Mouse (Mus musculus) liver, embryonic 12.5 days (tissue): ENCODE data around the gene Sbk2. TPM values are rescaled to one million over a fixed set of nuclear protein-coding genes. Genes with fewer than 3 reads are reported as not detected.
"Not testable (repeated sequence)": the region's sequence is repeated elsewhere in the genome, so short reads cannot be mapped to it uniquely, and the experiment has no call there.

Experiments
- ATAC-seq: fragments of 200-750 bp; cut with Nextera tagmentation; 2 replicates; pipeline ENCODE4 v1.8.0; 2017; ENCODE audit warnings: moderate number of reproducible peaks, mild to moderate bottlenecking, moderate library complexity
- H3K27ac ChIP-seq: fragments of 300-500 bp; sonication (generic); 2 replicates; pipeline ENCODE4 v1.5.1; 2016; ENCODE audit warnings: mild to moderate bottlenecking
- H3K27me3 ChIP-seq: fragments of 300-500 bp; sonication (generic); replicated peaks from 2 replicates; pipeline ENCODE4 v1.6.1; 2016; ENCODE audit warnings: mild to moderate bottlenecking, moderate library complexity
- H3K36me3 ChIP-seq: fragments of 300-500 bp; sonication (generic); 2 replicates; pipeline ENCODE4 v1.6.1; 2016; ENCODE audit warnings: mild to moderate bottlenecking, moderate library complexity
- H3K4me1 ChIP-seq: fragments of 300-500 bp; sonication (generic); 2 replicates; pipeline ENCODE4 v1.6.1; 2016
- H3K4me2 ChIP-seq: fragments of 300-500 bp; sonication (generic); 2 replicates; pipeline ENCODE4 v1.6.1; 2016; ENCODE audit warnings: mild to moderate bottlenecking, moderate library complexity
- H3K4me3 ChIP-seq: fragments of 300-500 bp; sonication (generic); 2 replicates; pipeline ENCODE4 v1.5.1; 2016; ENCODE audit warnings: mild to moderate bottlenecking, moderate library complexity
- H3K9ac ChIP-seq: fragments of 300-500 bp; sonication (generic); 2 replicates; pipeline ENCODE4 v1.6.1; 2016; ENCODE audit warnings: mild to moderate bottlenecking, moderate library complexity
- H3K9me3 ChIP-seq: fragments of 300-500 bp; sonication (generic); replicated peaks from 2 replicates; pipeline ENCODE4 v1.6.1; 2016; ENCODE audit warnings: mild to moderate bottlenecking, moderate library complexity
- WGBS: fragments of 180-500 bp; shearing (Covaris S2); methylation state at CpG from one replicate; pipeline ENCODE4 v1.1.7; 2016; ENCODE audit not compliant: insufficient replicate concordance; 5-methylcytosine and 5-hydroxymethylcytosine counted together
- polyA plus RNA-seq: library from polyadenylated mRNA; unstranded; fragments of >200 nt; fragmentation: Nextera tagmentation; extraction: Ambion mirVana; gene quantifications from 2 replicates; pipeline ENCODE4 v1.2.1, GENCODE M21; 2016

The Sbk2 gene
- not detected in 2 replicates for polyA plus RNA-seq

- H3K36me3 ChIP-seq: no peaks in the 10 kb centered on the region
- no peak within 1 kb of the TSS for H3K9ac ChIP-seq
- 4% methylated on average over 10 of the region's 10 CpGs for WGBS
- H3K27me3 ChIP-seq: peaks cover 10% of the 10 kb centered on the region
- no peak within 1 kb of the TSS for H3K4me3 ChIP-seq
- ATAC-seq: peak; percentile 66
- H3K9me3 ChIP-seq: no peaks in the 10 kb centered on the region
- 0 out of 2 replicates have a peak within 1 kb of the TSS, but pooled peaks have one; percentile 9 for H3K4me2 ChIP-seq
- H3K4me1 ChIP-seq: no peaks in the 10 kb centered on the region
- H3K27ac ChIP-seq: no peak within 1 kb of the TSS
These were observed at the start of gene Sbk2 for GRCm38 (mm10) chr7:4964272-4964671. Gene Sbk2, minus strand, starts transcription at chr7:4964406.

GRCm38 (mm10) chr7:5012681-5013513 is 48.7 kb upstream of the Sbk2 start:
- peak overlapping the region; percentile 41; the same call in 1 of the 2 replicates for H3K27ac ChIP-seq
- H3K4me3 ChIP-seq: peak overlapping the region; percentile 78
- H3K4me1 ChIP-seq: peaks cover 25% of the 10 kb centered on the region
- H3K36me3 ChIP-seq: peaks cover 68% of the 10 kb centered on the region
- no peaks in the 10 kb centered on the region for H3K27me3 ChIP-seq
- 0 out of 2 replicates have a peak, but pooled peaks cover 5% of the 10 kb centered on the region for H3K9me3 ChIP-seq
- WGBS: 82% methylated on average over 27 of the region's 27 CpGs
- H3K9ac ChIP-seq: peak overlapping the region; percentile 85
- peak overlapping the region; percentile 85 for H3K4me2 ChIP-seq
- ATAC-seq: no peak

- no peak overlapping the region; the same call in 1 of the 2 replicates for H3K27ac ChIP-seq
- peaks cover 5% of the 10 kb centered on the region; the same call in 1 of the 2 replicates for H3K27me3 ChIP-seq
- WGBS: 90% methylated on average over 26 of the region's 26 CpGs
- H3K9me3 ChIP-seq: peaks cover 7% of the 10 kb centered on the region; the same call in 1 of the 2 replicates
- H3K9ac ChIP-seq: no peak overlapping the region
- ATAC-seq: no peak
- no peak overlapping the region for H3K4me2 ChIP-seq
- H3K4me3 ChIP-seq: no peak overlapping the region
- H3K4me1 ChIP-seq: peaks cover 8% of the 10 kb centered on the region
- H3K36me3 ChIP-seq: peaks cover 71% of the 10 kb centered on the region
These were observed 44.0 kb upstream of the Sbk2 start for GRCm38 (mm10) chr7:5008229-5008628.

- H3K27ac ChIP-seq, H3K4me1 ChIP-seq, H3K27me3 ChIP-seq, H3K4me2 ChIP-seq, ATAC-seq, H3K9ac ChIP-seq, H3K4me3 ChIP-seq: not testable (repeated sequence)
- peaks cover 11% of the 10 kb centered on the region for H3K9me3 ChIP-seq
- peaks cover 18% of the 10 kb centered on the region for H3K36me3 ChIP-seq
- WGBS: 68% methylated on average over 8 of the region's 8 CpGs
These were observed 38.7 kb upstream of the Sbk2 start for GRCm38 (mm10) chr7:5002876-5003275.

GRCm38 (mm10) chr7:4999876-5000275 is 35.7 kb upstream of the Sbk2 start:
- Histone ChIP-seq H3K27ac (no peak overlapping the region), H3K4me3 (no peak overlapping the region), H3K27me3 (peaks cover 32% of the 10 kb centered on the region), H3K9me3 (peaks cover 11% of the 10 kb centered on the region), H3K4me1 (no peaks in the 10 kb centered on the region), H3K9ac (no peak overlapping the region), H3K36me3 (no peaks in the 10 kb centered on the region), H3K4me2 (no peak overlapping the region)
- 55% methylated on average over 2 of the region's 2 CpGs for WGBS
- ATAC-seq: no peak

- ATAC-seq: no peak
- WGBS: 56% methylated on average over 7 of the region's 8 CpGs
- no peak overlapping the region for H3K4me3 ChIP-seq
- H3K27ac ChIP-seq: no peak overlapping the region
- no peak overlapping the region for H3K9ac ChIP-seq
- H3K36me3 ChIP-seq: peaks cover 17% of the 10 kb centered on the region
- H3K27me3 ChIP-seq: peaks cover 55% of the 10 kb centered on the region
- no peaks in the 10 kb centered on the region for H3K4me1 ChIP-seq
- no peak overlapping the region for H3K4me2 ChIP-seq
- H3K9me3 ChIP-seq: no peaks in the 10 kb centered on the region
These were observed 32.7 kb upstream of the Sbk2 start for GRCm38 (mm10) chr7:4996934-4997333.

- H3K9me3 ChIP-seq: no peaks in the 10 kb centered on the region
- no peaks in the 10 kb centered on the region for H3K4me1 ChIP-seq
- ATAC-seq: peak; percentile 67
- peak within 1 kb of the TSS; percentile 65 for H3K4me2 ChIP-seq
- H3K27ac ChIP-seq: peak within 1 kb of the TSS; percentile 27; the same call in 1 of the 2 replicates
- peak within 1 kb of the TSS; percentile 61; the same call in 1 of the 2 replicates for H3K9ac ChIP-seq
- 10% methylated on average over 15 of the region's 26 CpGs for WGBS
- H3K27me3 ChIP-seq: peaks cover 60% of the 10 kb centered on the region
- peak within 1 kb of the TSS; percentile 56 for H3K4me3 ChIP-seq
- H3K36me3 ChIP-seq: peaks cover 17% of the 10 kb centered on the region
These were observed 32.0 kb upstream of the Sbk2 start, which contains the start of gene Zfp579 for GRCm38 (mm10) chr7:4996003-4996895. Gene Zfp579, minus strand, starts transcription at chr7:4996158.

GRCm38 (mm10) chr7:4995268-4996002 is 31.2 kb upstream of the Sbk2 start:
- Histone ChIP-seq H3K27ac (no peak overlapping the region), H3K9ac (peak overlapping the region; percentile 61; the same call in 1 of the 2 replicates), H3K4me2 (peak overlapping the region; percentile 65), H3K9me3 (no peaks in the 10 kb centered on the region), H3K36me3 (peaks cover 17% of the 10 kb centered on the region), H3K4me3 (peak overlapping the region; percentile 56), H3K27me3 (peaks cover 63% of the 10 kb centered on the region), H3K4me1 (no peaks in the 10 kb centered on the region)
- ATAC-seq: peak; percentile 13; the same call in 1 of the 2 replicates
- 7% methylated on average over 19 of the region's 19 CpGs for WGBS

- Histone ChIP-seq H3K9me3 (no peaks in the 10 kb centered on the region), H3K36me3 (peaks cover 17% of the 10 kb centered on the region), H3K27me3 (peaks cover 63% of the 10 kb centered on the region), H3K4me3 (no peak overlapping the region), H3K4me1 (no peaks in the 10 kb centered on the region), H3K4me2 (0 out of 2 replicates have a peak overlapping the region, but pooled peaks have one; percentile 3), H3K9ac (no peak overlapping the region), H3K27ac (no peak overlapping the region)
- 31% methylated on average over 59 of the region's 59 CpGs for WGBS
- no peak for ATAC-seq
These were observed 30.0 kb upstream of the Sbk2 start for GRCm38 (mm10) chr7:4993999-4994788.

GRCm38 (mm10) chr7:4993347-4993998 is 29.3 kb upstream of the Sbk2 start:
- peaks cover 17% of the 10 kb centered on the region for H3K36me3 ChIP-seq
- no peaks in the 10 kb centered on the region for H3K9me3 ChIP-seq
- no peak overlapping the region for H3K4me2 ChIP-seq
- ATAC-seq: no peak
- H3K9ac ChIP-seq: no peak overlapping the region
- H3K4me3 ChIP-seq: no peak overlapping the region
- WGBS: 22% methylated on average over 55 of the region's 55 CpGs
- H3K27ac ChIP-seq: no peak overlapping the region
- H3K4me1 ChIP-seq: no peaks in the 10 kb centered on the region
- peaks cover 63% of the 10 kb centered on the region for H3K27me3 ChIP-seq
